Mouse (Mus musculus): Measurements from ENCODE around the gene Cngb1.
A peak's percentile ranks its signal among the peaks of the same experiment; 100 is the strongest.

Gene Cngb1

GRCm38 (mm10) chr8:95323201-95323600 is 16.8 kb upstream of the Cngb1 start:
- no peak for DNase-seq

- peak; percentile 86 for DNase-seq
Observed at GRCm38 (mm10) chr8:95320224-95321139, 14.1 kb upstream of the Cngb1 start.

- no peak for DNase-seq
Observed at GRCm38 (mm10) chr8:95315350-95315749, 9.0 kb upstream of the Cngb1 start.

GRCm38 (mm10) chr8:95314707-95315106 is 8.3 kb upstream of the Cngb1 start:
- DNase-seq: no peak

GRCm38 (mm10) chr8:95313857-95314256 is 7.5 kb upstream of the Cngb1 start:
- no peak for DNase-seq

DNA sequence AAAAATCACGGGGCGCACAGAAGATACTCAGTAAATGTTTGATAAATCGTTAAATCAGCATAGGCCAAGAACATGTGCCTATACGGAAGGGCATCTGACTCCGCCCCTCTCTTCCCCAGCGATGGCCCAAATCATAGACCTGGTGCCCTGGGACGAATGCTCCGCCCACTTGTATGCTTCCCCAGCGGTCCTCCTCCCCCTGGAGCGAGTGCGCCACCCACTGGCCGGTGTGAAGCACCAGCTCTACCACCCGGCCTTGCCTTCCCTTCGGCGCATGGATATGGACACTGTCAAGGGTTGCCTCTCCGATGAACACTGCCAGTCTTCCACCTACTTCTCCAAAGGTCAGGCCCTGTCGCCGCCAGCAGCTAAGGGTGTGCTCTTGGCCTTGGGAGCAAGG is 6.5 kb upstream of the Cngb1 start:
- no peak for DNase-seq

DNA sequence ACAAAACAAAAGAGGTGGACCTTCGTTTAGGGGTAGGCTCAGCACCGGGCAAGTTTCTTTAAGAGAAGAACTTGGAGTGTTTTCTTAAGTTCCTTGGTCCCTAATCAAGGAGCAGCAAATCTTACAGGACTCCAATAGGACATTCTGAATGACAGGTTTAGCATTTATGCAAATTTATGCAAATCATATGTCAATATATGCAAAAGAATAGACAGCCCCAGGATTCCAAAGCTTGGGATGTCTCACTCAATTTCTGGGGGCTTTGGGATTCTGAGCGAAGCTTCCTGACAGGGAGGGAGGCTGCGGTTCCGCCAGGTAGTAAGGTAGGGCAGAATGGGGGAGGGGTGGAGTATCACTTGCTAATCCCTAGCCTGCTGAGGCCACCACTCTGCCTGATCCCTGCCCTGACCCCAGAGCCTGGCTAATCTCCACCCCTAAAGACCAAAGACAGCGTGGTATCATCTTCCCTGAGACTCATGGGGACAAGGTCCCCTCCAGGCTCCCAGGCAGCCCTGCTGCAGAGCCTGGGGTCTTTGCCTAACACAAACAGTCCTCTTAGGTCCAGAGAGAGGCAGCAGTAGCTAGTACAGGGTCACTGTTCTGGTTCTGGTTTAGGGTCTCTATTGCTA is 4.1 kb upstream of the Cngb1 start, which contains the start of gene Tepp:
Gene Tepp (plus strand): TSS at position 225 of the 629 bp plus-strand sequence.
- DNase-seq: no peak

GRCm38 (mm10) chr8:95305526-95305925 is 859 bp downstream of the Cngb1 start:
- DNase-seq: no peak

- peak; percentile 71 for DNase-seq
Observed at GRCm38 (mm10) chr8:95302410-95302809, 4.0 kb downstream of the Cngb1 start.

DNA sequence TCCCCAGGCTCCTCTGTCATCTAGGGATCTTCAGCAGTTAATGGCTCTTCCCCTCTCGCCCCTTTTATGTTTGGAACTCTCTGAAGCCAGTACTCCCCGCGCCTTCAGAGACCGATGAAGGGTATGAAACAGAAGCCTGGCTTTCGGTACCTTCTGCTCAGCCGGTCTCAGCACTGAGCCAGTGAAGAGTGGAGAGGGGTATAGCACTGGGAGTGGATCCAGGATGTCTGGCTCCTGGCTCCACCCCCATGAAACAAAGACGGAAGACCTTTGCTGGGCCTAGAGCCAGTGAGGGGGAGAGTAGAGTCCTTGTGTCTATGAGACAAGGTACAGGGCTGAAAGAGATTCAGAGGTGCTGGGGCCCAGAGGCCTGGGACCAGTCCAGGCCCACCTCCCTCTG is 12.5 kb downstream of the Cngb1 start:
- DNase-seq: peak; percentile 69

GRCm38 (mm10) chr8:95293172-95293571 is 13.2 kb downstream of the Cngb1 start:
- peak; percentile 96 for DNase-seq

DNA sequence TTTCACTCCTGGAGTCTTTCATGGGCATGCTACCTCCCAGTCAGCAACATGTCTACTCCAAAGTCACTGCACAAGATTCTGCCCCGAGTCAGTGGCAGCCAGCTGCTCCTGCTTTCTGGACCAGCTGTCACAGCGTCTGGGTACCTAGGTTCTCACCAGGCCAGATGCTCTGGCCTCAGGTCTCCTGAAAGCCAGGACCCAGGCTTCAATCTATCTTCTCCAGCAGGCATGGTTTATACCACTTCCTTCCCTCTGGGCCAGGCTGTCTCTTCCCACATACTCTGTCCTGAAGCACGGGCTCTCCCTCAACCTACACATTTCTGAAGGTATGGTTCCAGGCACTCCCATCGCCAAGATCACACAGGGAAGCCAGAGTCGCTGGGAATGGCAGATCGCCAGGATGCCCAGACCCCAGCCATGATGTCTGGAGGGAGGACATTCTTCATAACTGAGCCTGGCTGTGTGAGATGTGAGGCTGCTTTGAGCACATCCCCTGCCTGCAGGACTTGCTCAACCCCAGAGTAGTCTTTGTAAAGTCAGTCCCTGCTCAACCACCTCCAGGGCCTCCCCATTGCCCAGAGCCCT is 17.2 kb downstream of the Cngb1 start:
- no peak for DNase-seq

- no peak for DNase-seq
Observed at GRCm38 (mm10) chr8:95281493-95281892, 24.9 kb downstream of the Cngb1 start.

- peak; percentile 34 for DNase-seq
Observed at GRCm38 (mm10) chr8:95272871-95273270, 33.5 kb downstream of the Cngb1 start.

DNA sequence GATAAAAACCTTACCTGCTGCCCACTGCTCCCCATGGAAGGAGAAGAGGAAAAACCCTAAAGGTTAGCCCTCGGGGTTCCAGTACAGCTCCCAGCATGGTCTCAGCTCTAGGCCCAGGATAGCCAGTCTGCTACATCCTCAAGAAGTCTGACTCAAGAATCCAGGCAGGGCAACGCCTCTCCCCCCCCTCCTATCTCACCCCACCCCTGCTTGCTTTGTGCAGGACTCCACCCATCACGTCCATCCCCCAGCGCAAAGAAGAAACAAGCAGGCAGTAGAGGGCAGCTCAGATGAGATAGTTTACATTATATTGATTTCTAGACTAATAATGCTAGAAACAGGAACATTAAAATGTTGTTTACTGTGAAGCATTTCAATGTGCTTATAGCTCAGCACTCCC is 34.5 kb downstream of the Cngb1 start:
- DNase-seq: no peak

DNA sequence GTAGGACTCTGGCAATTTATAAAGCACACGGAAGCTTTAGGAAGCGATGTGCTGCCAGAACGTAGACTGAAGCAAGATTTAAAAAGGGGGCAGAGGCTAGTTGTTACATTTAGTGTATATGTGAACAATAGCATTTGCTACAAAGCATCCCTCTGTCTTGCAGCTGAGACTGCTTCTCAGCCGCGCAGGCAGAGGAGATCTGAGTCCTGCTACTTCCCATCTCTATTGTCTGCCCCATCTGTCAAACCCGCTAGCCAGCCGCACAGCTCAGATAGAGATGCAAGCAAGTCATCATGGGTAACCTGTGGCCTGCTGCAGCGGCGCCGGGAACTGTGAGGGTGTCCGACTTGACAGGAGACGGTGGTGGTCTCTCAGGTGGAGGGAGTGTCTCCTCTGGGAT is 35.9 kb downstream of the Cngb1 start:
- DNase-seq: no peak

DNA sequence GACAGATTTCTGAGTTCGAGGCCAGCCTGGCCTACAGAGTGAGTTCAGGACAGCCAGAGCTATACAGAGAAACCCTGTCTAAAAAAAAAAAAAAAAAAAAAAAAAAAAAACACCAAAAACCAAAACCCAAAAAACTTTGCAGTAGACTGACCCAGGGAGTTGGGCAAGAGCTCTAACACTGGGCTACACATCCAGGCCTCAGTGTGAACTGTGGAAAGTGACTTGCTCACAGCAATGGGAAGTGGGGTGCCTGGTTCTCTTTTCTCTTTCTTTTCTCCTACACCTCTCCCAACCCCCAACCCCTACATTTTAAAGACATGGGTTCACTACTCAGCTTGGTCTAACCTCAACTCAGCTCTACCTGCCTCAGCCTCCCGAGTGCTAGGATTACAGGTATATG is 44.2 kb downstream of the Cngb1 start:
- no peak for DNase-seq

DNA sequence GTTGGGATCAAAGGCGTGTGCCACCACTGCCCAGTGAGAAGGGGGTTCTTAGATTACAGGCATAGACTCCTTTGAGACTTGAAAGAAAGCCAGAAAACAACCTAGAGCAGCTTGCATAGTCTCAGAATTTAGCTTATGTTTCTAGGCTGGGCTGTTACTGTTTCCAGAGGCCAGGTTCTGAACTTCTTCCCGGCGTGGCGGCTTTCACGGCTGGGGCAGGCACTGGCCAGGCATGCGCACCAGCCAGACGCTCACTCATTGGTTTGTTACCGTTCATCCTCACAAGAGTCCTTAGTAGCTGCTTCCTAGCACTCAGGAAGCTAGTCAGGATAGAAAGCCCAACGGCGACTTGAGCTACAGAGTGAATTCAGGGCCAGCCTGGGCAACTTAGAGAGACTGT is 50.8 kb downstream of the Cngb1 start:
- DNase-seq: no peak

GRCm38 (mm10) chr8:95254564-95255434 is 51.6 kb downstream of the Cngb1 start:
- DNase-seq: peak; percentile 99

- no peak for DNase-seq
Observed at GRCm38 (mm10) chr8:95252056-95252455, 54.3 kb downstream of the Cngb1 start.

GRCm38 (mm10) chr8:95249847-95250246 is 56.5 kb downstream of the Cngb1 start:
- peak; percentile 47 for DNase-seq

DNA sequence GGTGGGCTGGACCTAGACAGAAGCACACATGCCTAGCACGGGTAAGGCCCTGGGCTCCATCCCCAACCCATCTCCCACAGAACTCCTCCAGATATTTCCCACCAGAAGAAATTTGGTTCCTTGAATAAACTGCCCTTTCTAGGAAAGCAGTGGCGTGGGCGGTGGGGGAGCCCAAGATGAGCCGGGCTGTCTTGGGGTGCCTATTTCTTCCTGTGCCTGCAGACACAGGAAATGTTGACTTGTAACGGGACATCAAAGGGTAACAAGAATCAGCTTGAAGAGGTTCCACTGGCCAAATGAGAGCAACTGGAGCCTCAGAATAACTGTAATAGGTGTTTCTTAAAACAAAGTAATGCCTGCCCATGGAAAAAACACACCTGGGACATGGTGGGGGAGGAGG is 59.1 kb downstream of the Cngb1 start:
- no peak for DNase-seq

DNA sequence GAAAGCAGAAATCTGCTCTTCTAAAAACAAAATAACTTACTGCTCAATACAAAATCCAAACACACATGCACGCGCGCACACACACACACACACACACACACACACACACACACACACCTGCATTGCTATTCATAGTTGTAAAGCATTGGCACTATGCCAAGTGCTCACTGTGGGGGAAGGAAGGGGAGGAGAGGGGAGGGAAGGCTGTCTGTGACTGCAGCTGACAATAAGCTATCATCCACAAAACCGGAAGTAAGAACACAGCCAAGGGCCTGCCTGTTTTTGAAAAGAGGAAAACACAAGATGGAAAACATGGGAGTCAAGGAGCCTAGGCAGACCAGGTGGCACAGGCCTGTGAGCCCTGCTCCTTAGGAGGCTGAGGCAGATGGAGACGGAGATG is 61.2 kb downstream of the Cngb1 start:
- peak; percentile 76 for DNase-seq
